Mouse (Mus musculus): Measurements from ENCODE around the gene Xylt1. TPM values are rescaled to one million over a fixed set of nuclear protein-coding genes. Genes with fewer than 3 reads are reported as not detected.

The Xylt1 gene
- polyA plus RNA-seq, 1 experiment from 2014 or later: 0.75 TPM

- Histone ChIP-seq H3K9me3 (ENCODE audit: control insufficient read depth, low read length) (no peaks in the 10 kb centered on the region), H3K4me3 (ENCODE audit: low read length) (no peak overlapping the region), H3K4me2 (ENCODE audit: low read depth, low read length) (no peak overlapping the region), H3K9ac (ENCODE audit: low read length) (no peak overlapping the region), H3K27me3 (ENCODE audit: control insufficient read depth, insufficient read depth, low read depth, low read length) (no peaks in the 10 kb centered on the region), H3K4me1 (replicated peaks; ENCODE audit: control insufficient read depth, insufficient read depth, low read length) (no peaks in the 10 kb centered on the region), H3K27ac (ENCODE audit: low read length) (no peak overlapping the region), H3K36me3 (ENCODE audit: control insufficient read depth, insufficient read depth, low read length) (no peaks in the 10 kb centered on the region)
- ATAC-seq (ENCODE audit: low read depth): no peak
- 58% methylated on average over 5 of the region's 5 CpGs for WGBS
These were observed 249.9 kb downstream of the Xylt1 start for GRCm38 (mm10) chr7:117630657-117631056.

- WGBS: 75% methylated on average over 4 of the region's 4 CpGs
- Histone ChIP-seq H3K4me3 (ENCODE audit: low read length) (no peak overlapping the region), H3K9me3 (ENCODE audit: control insufficient read depth, low read length) (no peaks in the 10 kb centered on the region), H3K9ac (ENCODE audit: low read length) (no peak overlapping the region), H3K27me3 (ENCODE audit: control insufficient read depth, insufficient read depth, low read depth, low read length) (no peaks in the 10 kb centered on the region), H3K36me3 (ENCODE audit: control insufficient read depth, insufficient read depth, low read length) (no peaks in the 10 kb centered on the region), H3K4me2 (ENCODE audit: low read depth, low read length) (no peak overlapping the region), H3K27ac (ENCODE audit: low read length) (no peak overlapping the region), H3K4me1 (replicated peaks; ENCODE audit: control insufficient read depth, insufficient read depth, low read length) (no peaks in the 10 kb centered on the region)
- no peak for ATAC-seq (ENCODE audit: low read depth)
These were observed 254.8 kb downstream of the Xylt1 start for GRCm38 (mm10) chr7:117635584-117635983.

DNA sequence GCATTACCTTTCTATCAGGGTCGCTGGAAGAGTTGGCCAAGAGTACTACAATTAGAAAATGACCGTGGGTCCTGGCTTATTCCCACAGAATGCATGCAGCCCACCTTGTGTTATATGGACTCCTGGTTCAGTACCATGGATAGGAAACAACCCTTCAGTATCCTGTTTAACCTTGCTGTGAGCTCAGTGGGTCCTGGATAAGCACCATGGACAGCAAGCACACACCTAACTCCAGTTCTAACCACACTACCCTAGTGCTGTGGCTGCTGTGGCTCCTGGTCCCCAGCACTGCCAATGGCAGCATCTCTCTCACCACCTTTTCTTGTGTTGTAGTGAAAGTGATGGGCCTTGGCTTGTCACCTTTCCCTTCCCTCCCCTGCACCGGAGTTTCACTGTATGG, 255.9 kb downstream of the Xylt1 start:
- ATAC-seq (ENCODE audit: low read depth): no peak
- H3K27ac ChIP-seq (ENCODE audit: low read length): no peak overlapping the region
- no peaks in the 10 kb centered on the region for H3K4me1 ChIP-seq (replicated peaks; ENCODE audit: control insufficient read depth, insufficient read depth, low read length)
- no peaks in the 10 kb centered on the region for H3K27me3 ChIP-seq (ENCODE audit: control insufficient read depth, insufficient read depth, low read depth, low read length)
- no peak overlapping the region for H3K4me2 ChIP-seq (ENCODE audit: low read depth, low read length)
- no peak overlapping the region for H3K4me3 ChIP-seq (ENCODE audit: low read length)
- no peak overlapping the region for H3K9ac ChIP-seq (ENCODE audit: low read length)
- H3K36me3 ChIP-seq (ENCODE audit: control insufficient read depth, insufficient read depth, low read length): no peaks in the 10 kb centered on the region
- no peaks in the 10 kb centered on the region for H3K9me3 ChIP-seq (ENCODE audit: control insufficient read depth, low read length)
- 66% methylated on average over 3 of the region's 3 CpGs for WGBS

GRCm38 (mm10) chr7:117637997-117638396, 257.2 kb downstream of the Xylt1 start:
- Histone ChIP-seq H3K9ac (ENCODE audit: low read length) (no peak overlapping the region), H3K27ac (ENCODE audit: low read length) (no peak overlapping the region), H3K27me3 (ENCODE audit: control insufficient read depth, insufficient read depth, low read depth, low read length) (no peaks in the 10 kb centered on the region), H3K36me3 (ENCODE audit: control insufficient read depth, insufficient read depth, low read length) (no peaks in the 10 kb centered on the region), H3K4me3 (ENCODE audit: low read length) (no peak overlapping the region), H3K4me1 (replicated peaks; ENCODE audit: control insufficient read depth, insufficient read depth, low read length) (no peaks in the 10 kb centered on the region), H3K9me3 (ENCODE audit: control insufficient read depth, low read length) (no peaks in the 10 kb centered on the region), H3K4me2 (ENCODE audit: low read depth, low read length) (no peak overlapping the region)
- 89% methylated on average over 2 of the region's 2 CpGs for WGBS
- ATAC-seq (ENCODE audit: low read depth): no peak

DNA sequence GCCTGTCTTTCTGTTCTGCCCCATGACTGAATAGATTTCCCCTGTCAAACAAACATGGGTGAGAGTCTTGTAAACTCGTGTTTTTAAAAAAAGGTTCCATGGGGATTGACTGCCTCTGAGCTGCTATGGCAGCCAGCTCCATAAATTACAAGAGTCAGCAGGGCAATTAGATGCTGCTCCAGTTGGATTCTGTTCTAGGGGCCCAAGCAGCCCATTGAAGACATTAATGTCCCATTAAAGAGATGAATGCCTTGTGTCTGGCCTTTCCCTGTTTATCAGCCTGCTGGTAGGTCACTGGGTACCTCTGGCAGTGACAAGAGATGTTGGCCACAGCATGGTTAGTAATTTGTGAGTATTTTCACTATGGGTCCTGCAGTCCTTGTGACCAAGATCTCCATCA, 271.9 kb downstream of the Xylt1 start:
- Histone ChIP-seq H3K9me3 (ENCODE audit: control insufficient read depth, low read length) (no peaks in the 10 kb centered on the region), H3K4me1 (replicated peaks; ENCODE audit: control insufficient read depth, insufficient read depth, low read length) (no peaks in the 10 kb centered on the region), H3K27me3 (ENCODE audit: control insufficient read depth, insufficient read depth, low read depth, low read length) (no peaks in the 10 kb centered on the region), H3K27ac (ENCODE audit: low read length) (no peak overlapping the region), H3K9ac (ENCODE audit: low read length) (no peak overlapping the region), H3K4me3 (ENCODE audit: low read length) (no peak overlapping the region), H3K4me2 (ENCODE audit: low read depth, low read length) (no peak overlapping the region), H3K36me3 (ENCODE audit: control insufficient read depth, insufficient read depth, low read length) (no peaks in the 10 kb centered on the region)
- WGBS: 67% methylated on average over 1 of the region's 1 CpGs
- no peak for ATAC-seq (ENCODE audit: low read depth)

GRCm38 (mm10) chr7:117655732-117656131, 275.0 kb downstream of the Xylt1 start:
- H3K4me3 ChIP-seq (ENCODE audit: low read length): no peak overlapping the region
- no peak overlapping the region for H3K27ac ChIP-seq (ENCODE audit: low read length)
- H3K27me3 ChIP-seq (ENCODE audit: control insufficient read depth, insufficient read depth, low read depth, low read length): no peaks in the 10 kb centered on the region
- H3K36me3 ChIP-seq (ENCODE audit: control insufficient read depth, insufficient read depth, low read length): no peaks in the 10 kb centered on the region
- no peaks in the 10 kb centered on the region for H3K9me3 ChIP-seq (ENCODE audit: control insufficient read depth, low read length)
- no peak overlapping the region for H3K9ac ChIP-seq (ENCODE audit: low read length)
- no peak for ATAC-seq (ENCODE audit: low read depth)
- H3K4me1 ChIP-seq (replicated peaks; ENCODE audit: control insufficient read depth, insufficient read depth, low read length): no peaks in the 10 kb centered on the region
- 93% methylated on average over 5 of the region's 5 CpGs for WGBS
- H3K4me2 ChIP-seq (ENCODE audit: low read depth, low read length): no peak overlapping the region

- no peaks in the 10 kb centered on the region for H3K27me3 ChIP-seq (ENCODE audit: control insufficient read depth, insufficient read depth, low read depth, low read length)
- H3K9me3 ChIP-seq (ENCODE audit: control insufficient read depth, low read length): no peaks in the 10 kb centered on the region
- no peak for ATAC-seq (ENCODE audit: low read depth)
- no peak overlapping the region for H3K27ac ChIP-seq (ENCODE audit: low read length)
- no peak overlapping the region for H3K4me2 ChIP-seq (ENCODE audit: low read depth, low read length)
- no peak overlapping the region for H3K4me3 ChIP-seq (ENCODE audit: low read length)
- H3K4me1 ChIP-seq (replicated peaks; ENCODE audit: control insufficient read depth, insufficient read depth, low read length): no peaks in the 10 kb centered on the region
- no peak overlapping the region for H3K9ac ChIP-seq (ENCODE audit: low read length)
- WGBS: 88% methylated on average over 4 of the region's 4 CpGs
- H3K36me3 ChIP-seq (ENCODE audit: control insufficient read depth, insufficient read depth, low read length): no peaks in the 10 kb centered on the region
These were observed 277.4 kb downstream of the Xylt1 start for GRCm38 (mm10) chr7:117658180-117658579.

GRCm38 (mm10) chr7:117658739-117659138, 278.0 kb downstream of the Xylt1 start:
- ATAC-seq (ENCODE audit: low read depth): no peak
- H3K9ac ChIP-seq (ENCODE audit: low read length): no peak overlapping the region
- no peaks in the 10 kb centered on the region for H3K9me3 ChIP-seq (ENCODE audit: control insufficient read depth, low read length)
- no peak overlapping the region for H3K27ac ChIP-seq (ENCODE audit: low read length)
- no peaks in the 10 kb centered on the region for H3K4me1 ChIP-seq (replicated peaks; ENCODE audit: control insufficient read depth, insufficient read depth, low read length)
- WGBS: 80% methylated on average over 4 of the region's 4 CpGs
- no peaks in the 10 kb centered on the region for H3K27me3 ChIP-seq (ENCODE audit: control insufficient read depth, insufficient read depth, low read depth, low read length)
- no peak overlapping the region for H3K4me2 ChIP-seq (ENCODE audit: low read depth, low read length)
- H3K36me3 ChIP-seq (ENCODE audit: control insufficient read depth, insufficient read depth, low read length): no peaks in the 10 kb centered on the region
- H3K4me3 ChIP-seq (ENCODE audit: low read length): no peak overlapping the region

- Histone ChIP-seq H3K9ac (ENCODE audit: low read length) (no peak overlapping the region), H3K4me1 (replicated peaks; ENCODE audit: control insufficient read depth, insufficient read depth, low read length) (no peaks in the 10 kb centered on the region), H3K27me3 (ENCODE audit: control insufficient read depth, insufficient read depth, low read depth, low read length) (no peaks in the 10 kb centered on the region), H3K9me3 (ENCODE audit: control insufficient read depth, low read length) (no peaks in the 10 kb centered on the region), H3K27ac (ENCODE audit: low read length) (no peak overlapping the region), H3K36me3 (ENCODE audit: control insufficient read depth, insufficient read depth, low read length) (no peaks in the 10 kb centered on the region), H3K4me2 (ENCODE audit: low read depth, low read length) (no peak overlapping the region), H3K4me3 (ENCODE audit: low read length) (no peak overlapping the region)
- 74% methylated on average over 10 of the region's 10 CpGs for WGBS
- ATAC-seq (ENCODE audit: low read depth): no peak
These were observed 286.5 kb downstream of the Xylt1 start for GRCm38 (mm10) chr7:117667286-117667685.

DNA sequence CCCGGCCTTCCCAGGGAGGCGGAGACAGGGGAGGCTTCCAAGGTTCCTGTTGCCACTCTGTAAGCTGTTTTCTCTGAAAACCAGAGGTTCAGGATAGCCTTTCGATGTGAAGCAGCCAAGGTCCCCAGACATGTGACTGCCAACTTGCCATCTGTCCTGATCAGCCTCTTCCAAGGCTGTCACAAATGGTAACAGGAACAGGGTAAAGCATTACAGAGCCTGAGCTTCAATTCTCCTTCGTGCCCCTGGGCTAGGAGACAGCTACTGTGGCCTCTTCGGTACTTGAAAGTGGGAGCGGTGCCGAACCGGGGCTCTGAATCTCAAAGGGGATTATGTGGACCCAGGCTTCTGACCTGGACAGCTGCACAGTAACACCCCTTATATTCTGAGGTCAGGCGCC, 287.4 kb downstream of the Xylt1 start:
- Histone ChIP-seq H3K9ac (ENCODE audit: low read length) (no peak overlapping the region), H3K36me3 (ENCODE audit: control insufficient read depth, insufficient read depth, low read length) (no peaks in the 10 kb centered on the region), H3K4me2 (ENCODE audit: low read depth, low read length) (no peak overlapping the region), H3K4me1 (replicated peaks; ENCODE audit: control insufficient read depth, insufficient read depth, low read length) (no peaks in the 10 kb centered on the region), H3K27me3 (ENCODE audit: control insufficient read depth, insufficient read depth, low read depth, low read length) (no peaks in the 10 kb centered on the region), H3K4me3 (ENCODE audit: low read length) (no peak overlapping the region), H3K27ac (ENCODE audit: low read length) (no peak overlapping the region), H3K9me3 (ENCODE audit: control insufficient read depth, low read length) (no peaks in the 10 kb centered on the region)
- WGBS: 82% methylated on average over 9 of the region's 9 CpGs
- no peak for ATAC-seq (ENCODE audit: low read depth)

Measured in lung, embryonic 16.5 days (tissue).